Mouse (Mus musculus): ENCODE measurements around the gene Eif3f. TPM values are rescaled to one million over a fixed set of nuclear protein-coding genes. Genes with fewer than 3 reads are reported as not detected.

The Eif3f gene
- polyA plus RNA-seq, 1 experiment from 2014 or later: 76.7 TPM

- WGBS: 89% methylated on average over 2 of the region's 3 CpGs
- Histone ChIP-seq H3K9ac (no peak overlapping the region), H3K9me3 (no peaks in the 10 kb centered on the region), H3K27me3 (replicated peaks) (no peaks in the 10 kb centered on the region), H3K4me2 (replicated peaks) (no peak overlapping the region), H3K36me3 (no peaks in the 10 kb centered on the region), H3K4me1 (replicated peaks) (no peaks in the 10 kb centered on the region), H3K27ac (no peak overlapping the region), H3K4me3 (replicated peaks) (no peak overlapping the region)
- no peak for ATAC-seq
These were observed 51.9 kb downstream of the Eif3f start for GRCm38 (mm10) chr7:108985934-108986708.

DNA sequence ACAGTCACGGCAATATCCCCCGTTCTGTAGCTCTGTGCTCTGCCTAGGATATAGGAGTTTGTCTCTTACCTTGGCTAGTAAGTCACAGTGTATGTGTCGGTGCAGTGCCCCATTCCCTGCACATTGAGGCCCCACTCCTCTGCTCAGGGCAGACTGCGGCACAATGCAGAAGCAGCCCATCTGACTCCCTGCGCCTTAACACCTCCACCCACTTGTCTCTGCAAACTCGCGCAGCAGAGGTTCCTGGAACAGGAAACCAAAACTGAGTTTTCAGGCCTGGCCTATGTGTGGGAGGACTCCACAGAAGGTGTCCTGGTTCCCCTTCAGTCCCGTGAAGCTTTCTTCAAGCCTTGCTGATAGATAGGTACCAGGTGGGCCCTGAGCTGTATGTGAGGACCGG is 57.0 kb downstream of the Eif3f start:
- no peak for ATAC-seq
- Histone ChIP-seq H3K9ac (no peak overlapping the region), H3K27me3 (replicated peaks) (no peaks in the 10 kb centered on the region), H3K36me3 (no peaks in the 10 kb centered on the region), H3K4me2 (replicated peaks) (no peak overlapping the region), H3K9me3 (no peaks in the 10 kb centered on the region), H3K4me3 (replicated peaks) (no peak overlapping the region), H3K4me1 (replicated peaks) (no peaks in the 10 kb centered on the region), H3K27ac (no peak overlapping the region)
- WGBS: 82% methylated on average over 9 of the region's 9 CpGs

Other genes starting within 250 kb of the Eif3f start
- not detected in 2 replicates for gene Olfr512, start 221.1 kb upstream of the Eif3f start, polyA plus RNA-seq (2015; fragmentation: Nextera tagmentation; extraction: Ambion mirVana)
- not detected in 2 replicates for gene Olfr513, start 183.4 kb upstream of the Eif3f start, polyA plus RNA-seq (2015; fragmentation: Nextera tagmentation; extraction: Ambion mirVana)
- gene Olfr514, start 108.4 kb upstream of the Eif3f start, polyA plus RNA-seq (2015; fragmentation: Nextera tagmentation; extraction: Ambion mirVana): not detected in 2 replicates
- gene Olfr516, start 83.9 kb upstream of the Eif3f start, polyA plus RNA-seq (2015; fragmentation: Nextera tagmentation; extraction: Ambion mirVana): not detected in 2 replicates
- gene Olfr517, start 62.0 kb upstream of the Eif3f start, polyA plus RNA-seq (2015; fragmentation: Nextera tagmentation; extraction: Ambion mirVana): not detected in 2 replicates
- not detected in 2 replicates for gene Olfr518, start 49.4 kb upstream of the Eif3f start, polyA plus RNA-seq (2015; fragmentation: Nextera tagmentation; extraction: Ambion mirVana)
- gene Olfr519, start 40.0 kb upstream of the Eif3f start, polyA plus RNA-seq (2015; fragmentation: Nextera tagmentation; extraction: Ambion mirVana): not detected in 2 replicates
- 0.08 TPM in 2 replicates for gene Nlrp10, start 4.2 kb upstream of the Eif3f start, polyA plus RNA-seq (2015; fragmentation: Nextera tagmentation; extraction: Ambion mirVana)
- gene Tub, start 15.9 kb downstream of the Eif3f start, polyA plus RNA-seq (2015; fragmentation: Nextera tagmentation; extraction: Ambion mirVana): 3.0 TPM in 2 replicates
- 2.0 and 2.9 TPM in 2 replicates for gene Ric3, start 148.9 kb downstream of the Eif3f start, polyA plus RNA-seq (2015; fragmentation: Nextera tagmentation; extraction: Ambion mirVana)
- gene Lmo1, start 240.8 kb downstream of the Eif3f start, polyA plus RNA-seq (2015; fragmentation: Nextera tagmentation; extraction: Ambion mirVana): 3.5 and 3.8 TPM in 2 replicates

All from intestine, embryonic 15.5 days (tissue).